Mouse (Mus musculus) C2C12 (cell line): ENCODE data around the gene AI464131.

Experiments used
- CEBPB ChIP-seq: IDR thresholded peaks from one replicate; pipeline ENCODE4 v1.6.1; 2011; ENCODE audit warnings: low read depth, mild to moderate bottlenecking, control low read depth, moderate library complexity
- CTCF ChIP-seq: IDR thresholded peaks from one replicate; pipeline ENCODE4 v1.5.1; 2011; ENCODE audit not compliant: control insufficient read depth, insufficient read depth, insufficient read length
- FOSL1 ChIP-seq: IDR thresholded peaks from one replicate; pipeline ENCODE4 v1.8.0; 2011; ENCODE audit warnings: mild to moderate bottlenecking, low read length; ENCODE audit not compliant: poor library complexity, insufficient read depth, severe bottlenecking
- MAX ChIP-seq: IDR thresholded peaks from one replicate; pipeline ENCODE4 v1.6.1; 2011; ENCODE audit warnings: mild to moderate bottlenecking, control low read depth
- MYOG ChIP-seq: IDR thresholded peaks from one replicate; pipeline ENCODE4 v1.6.1; 2011; ENCODE audit not compliant: control insufficient read depth, insufficient read length; ENCODE audit errors: extremely low read depth
- USF1 ChIP-seq: IDR thresholded peaks from one replicate; pipeline ENCODE4 v1.6.1; 2011; ENCODE audit warnings: low read depth, mild to moderate bottlenecking, control low read depth, moderate library complexity

GRCm38 (mm10) chr4:41507998-41508397, 5.1 kb upstream of the AI464131 start:
- TF ChIP-seq CTCF = no peak
- TF ChIP-seq CEBPB = no peak
- TF ChIP-seq USF1 = no peak
- no peak for TF ChIP-seq MAX
- no peak for TF ChIP-seq MYOG
- TF ChIP-seq FOSL1 = no peak
